Mouse (Mus musculus): ENCODE data around the gene Pom121. TPM values are rescaled to one million over a fixed set of nuclear protein-coding genes. Genes with fewer than 3 reads are reported as not detected.

Gene Pom121
- total RNA-seq, 2 experiments from 2014 or later: 11.7 to 11.9 TPM

Small RNA genes lying within 50 kb of the gene (microRNA-seq; reads per million reads assigned to microRNA genes)
- gene Mir7033 (ENCODE audit: borderline number of aligned reads in 2 of 2): 0 reads per million in 2 experiments

Other genes with a start within 250 kb of the Pom121 start
- gene Tbl2, start 244.9 kb downstream of the Pom121 start, total RNA-seq (2021): 10 to 100 TPM; 11.7 to 12.8 TPM
- gene Bcl7b, start 226.3 kb downstream of the Pom121 start, total RNA-seq (2021): 10 to 100 TPM; 41.3 to 43.4 TPM
- 10 to 100 TPM; 41.4 to 43.0 TPM for gene Baz1b, start 207.3 kb downstream of the Pom121 start, total RNA-seq (2021)
- gene Fzd9, start 143.3 kb downstream of the Pom121 start, total RNA-seq (2021): under 1 TPM; 0.73 to 0.75 TPM
- gene Fkbp6, start 44.5 kb downstream of the Pom121 start, total RNA-seq (2021): under 1 TPM in 1 of 2 experiments, not detected in 1; 0.61 TPM
- not detected for gene Trim50, start 41.3 kb downstream of the Pom121 start, total RNA-seq (2021)
- 10 to 100 TPM; 13.0 to 17.8 TPM for gene Nsun5, start 24.6 kb downstream of the Pom121 start, total RNA-seq (2021)
- gene Hip1, start 150.6 kb upstream of the Pom121 start, total RNA-seq (2021): 10 to 100 TPM; 32.6 to 38.6 TPM
- gene Ccl26, start 169.0 kb upstream of the Pom121 start, total RNA-seq (2021): not detected
- gene Ccl24, start 178.5 kb upstream of the Pom121 start, total RNA-seq (2021): 1 to 10 TPM; 1.4 to 2.7 TPM
- 10 to 100 TPM; 18.5 to 18.9 TPM for gene Rhbdd2, start 238.1 kb upstream of the Pom121 start, total RNA-seq (2021)